Mouse (Mus musculus) CH12.LX (cell line): Measurements from ENCODE around the gene Sh3glb2. TPM values are rescaled to one million over a fixed set of nuclear protein-coding genes. Genes with fewer than 3 reads are reported as not detected.

ENCODE experiments used
- DNase-seq: peaks from one replicate; pipeline ENCODE4 v3.0.0-alpha.2; 2013; ENCODE audit errors: extremely low read depth
- H3K27ac ChIP-seq: 2 replicates; pipeline ENCODE4 v1.5.1; 2012; ENCODE audit warnings: low read depth, mild to moderate bottlenecking, control low read depth, moderate library complexity; ENCODE audit not compliant: insufficient read depth
- H3K27me3 ChIP-seq: replicated peaks from 2 replicates; pipeline ENCODE3; 2012; ENCODE audit warnings: inconsistent platforms
- H3K36me3 ChIP-seq, 2 experiments: replicated peaks in 1 of 2; 2 replicates each; pipeline versions ENCODE3 to v1.6.1; 2012; ENCODE audit warnings: inconsistent platforms in 1 of 2, low read length in 1 of 2, mild to moderate bottlenecking in 1 of 2, mixed read lengths in 1 of 2, moderate library complexity in 1 of 2; ENCODE audit not compliant: control insufficient read depth in 1 of 2, insufficient read depth in 1 of 2
- H3K4me1 ChIP-seq, 2 experiments: 2 replicates each; pipeline ENCODE4 v1.6.1; 2012; ENCODE audit warnings: inconsistent platforms in 1 of 2, moderate library complexity in 1 of 2; ENCODE audit not compliant: insufficient read depth in 2 of 2, control insufficient read depth in 1 of 2
- H3K4me2 ChIP-seq: 2 replicates; pipeline ENCODE4 v1.6.1; 2012; ENCODE audit warnings: low read depth, mild to moderate bottlenecking, control low read depth; ENCODE audit not compliant: poor library complexity, insufficient read depth, severe bottlenecking
- H3K4me3 ChIP-seq, 3 experiments: fragments of 150-350 bp in 1 of 3; sonication (generic) in 1 of 3; replicated peaks in 1 of 3; 2 replicates each; pipeline versions ENCODE3 to v1.5.1; 2011 to 2012; ENCODE audit warnings: low read depth in 2 of 3, low read length in 2 of 3, mild to moderate bottlenecking in 2 of 3, moderate library complexity in 2 of 3, control low read depth in 1 of 3, improper control_type of control experiment in 1 of 3, inconsistent platforms in 1 of 3, mixed read lengths in 1 of 3; ENCODE audit not compliant: poor library complexity in 1 of 3
- H3K79me2 ChIP-seq: replicated peaks from 2 replicates; pipeline ENCODE4 v1.6.1; 2012; ENCODE audit warnings: mild to moderate bottlenecking, moderate library complexity; ENCODE audit not compliant: control insufficient read depth, poor library complexity, insufficient read depth, severe bottlenecking; ENCODE audit errors: extremely low read depth
- H3K9ac ChIP-seq: 2 replicates; pipeline ENCODE4 v1.6.1; 2012; ENCODE audit warnings: low read depth, mild to moderate bottlenecking, control low read depth, moderate library complexity; ENCODE audit not compliant: insufficient read depth
- H3K9me3 ChIP-seq: replicated peaks from 2 replicates; pipeline ENCODE3; 2012; ENCODE audit warnings: low read length, inconsistent platforms, mixed read lengths
- BHLHE40 ChIP-seq: IDR thresholded peaks from 2 replicates; pipeline ENCODE4 v1.6.1; 2011; ENCODE audit warnings: mild to moderate bottlenecking, low read depth, low read length, improper control_type of control experiment
- CHD1 ChIP-seq: IDR thresholded peaks from 2 replicates; pipeline ENCODE4 v1.6.1; 2012; ENCODE audit warnings: low read depth, low read length, improper control_type of control experiment, inconsistent platforms
- CHD2 ChIP-seq: IDR thresholded peaks from 2 replicates; pipeline ENCODE4 v1.6.1; 2011; ENCODE audit warnings: low read length, improper control_type of control experiment
- CTCF ChIP-seq, 2 experiments: IDR thresholded peaks in 1 of 2; conservative IDR thresholded peaks in 1 of 2; 2 replicates each; pipeline ENCODE4 v1.5.1; 2011 to 2012; ENCODE audit warnings: low read depth in 2 of 2, low read length in 2 of 2, improper control_type of control experiment in 1 of 2, inconsistent platforms in 1 of 2, mild to moderate bottlenecking in 1 of 2, moderate library complexity in 1 of 2
- E2F4 ChIP-seq: IDR thresholded peaks from 2 replicates; pipeline ENCODE4 v1.6.1; 2011; ENCODE audit warnings: low read depth, low read length, improper control_type of control experiment; ENCODE audit not compliant: insufficient replicate concordance
- ELF1 ChIP-seq: IDR thresholded peaks from 2 replicates; pipeline ENCODE4 v1.6.1; 2014; ENCODE audit warnings: low read depth, mild to moderate bottlenecking, inconsistent platforms, low read length, improper control_type of control experiment
- ETS1 ChIP-seq: conservative IDR thresholded peaks from 2 replicates; pipeline ENCODE4 v1.6.1; 2012; ENCODE audit warnings: low read depth, mild to moderate bottlenecking, inconsistent platforms, low read length, improper control_type of control experiment, moderate library complexity
- JUND ChIP-seq: conservative IDR thresholded peaks from 2 replicates; pipeline ENCODE4 v1.6.1; 2011; ENCODE audit warnings: low read depth, low read length, improper control_type of control experiment
- KAT2A ChIP-seq: IDR thresholded peaks from 2 replicates; pipeline ENCODE4 v1.6.1; 2012; ENCODE audit warnings: low read length, improper control_type of control experiment, inconsistent platforms; ENCODE audit not compliant: insufficient replicate concordance
- MAZ ChIP-seq: IDR thresholded peaks from 2 replicates; pipeline ENCODE4 v1.6.1; 2012; ENCODE audit warnings: low read depth, mild to moderate bottlenecking, inconsistent platforms, low read length, improper control_type of control experiment, moderate library complexity
- MYC ChIP-seq: IDR thresholded peaks from 2 replicates; pipeline ENCODE4 v1.6.1; 2011; ENCODE audit warnings: low read depth, mild to moderate bottlenecking, improper control_type of control experiment, low read length
- NRF1 ChIP-seq: IDR thresholded peaks from 2 replicates; pipeline ENCODE4 v1.6.1; 2014; ENCODE audit warnings: low read depth, mild to moderate bottlenecking, inconsistent platforms, low read length, improper control_type of control experiment, moderate library complexity
- RAD21 ChIP-seq: IDR thresholded peaks from 2 replicates; pipeline ENCODE4 v1.6.1; 2011; ENCODE audit warnings: low read depth, mild to moderate bottlenecking, low read length, improper control_type of control experiment, moderate library complexity
- SMC3 ChIP-seq: IDR thresholded peaks from 2 replicates; pipeline ENCODE4 v1.6.1; 2011; ENCODE audit warnings: low read depth, low read length, improper control_type of control experiment
- TBP ChIP-seq: conservative IDR thresholded peaks from 2 replicates; pipeline ENCODE4 v1.6.1; 2011; ENCODE audit warnings: low read depth, low read length, improper control_type of control experiment
- TCF12 ChIP-seq: IDR thresholded peaks from 2 replicates; pipeline ENCODE4 v1.6.1; 2014; ENCODE audit warnings: low read depth, mild to moderate bottlenecking, inconsistent platforms, low read length, improper control_type of control experiment
- USF2 ChIP-seq: conservative IDR thresholded peaks from 2 replicates; pipeline ENCODE4 v1.6.1; 2011; ENCODE audit warnings: low read depth, low read length, improper control_type of control experiment
- ZC3H11A ChIP-seq: IDR thresholded peaks from 2 replicates; pipeline ENCODE4 v1.6.1; 2012; ENCODE audit warnings: low read depth, mild to moderate bottlenecking, inconsistent platforms, low read length, improper control_type of control experiment
- ZKSCAN1 ChIP-seq: IDR thresholded peaks from 2 replicates; pipeline ENCODE4 v1.6.1; 2012; ENCODE audit warnings: low read depth, inconsistent platforms, low read length, improper control_type of control experiment, borderline replicate concordance
- ZMIZ1 ChIP-seq: IDR thresholded peaks from 2 replicates; pipeline ENCODE4 v1.6.1; 2012; ENCODE audit warnings: low read depth, mild to moderate bottlenecking, inconsistent platforms, low read length, improper control_type of control experiment
- ZNF384 ChIP-seq: IDR thresholded peaks from 2 replicates; pipeline ENCODE4 v1.6.1; 2012; ENCODE audit warnings: low read depth, low read length, improper control_type of control experiment, inconsistent platforms
- dilution Hi-C: fragments of 300-500 bp; cut with MboI; formaldehyde crosslinking; loops from 2 replicates; pipeline ENCODE4 v1.14.3; 2020; ENCODE audit warnings: low sequenced_read_pairs; ENCODE audit not compliant: extremely low pct_unique_long_range_greater_than_20kb, extremely low pct_ligation_motif_present
- in situ Hi-C: fragments of 300-500 bp; cut with MboI; formaldehyde crosslinking; loops from 3 replicates; pipeline ENCODE4 v1.14.3; 2019; ENCODE audit warnings: low sequenced_read_pairs, low pct_ligation_motif_present, low pct_unique_long_range_greater_than_20kb, mixed read lengths
- polyA plus RNA-seq: library from polyadenylated mRNA; unstranded; fragments of >175 nt; gene quantifications from 2 replicates; pipeline ENCODE4 v1.2.1, GENCODE M21; 2012; ENCODE audit warnings: low read depth; ENCODE audit not compliant: insufficient read length
- total RNA-seq, 2 experiments: library from RNA; depleted of rRNA; stranded (reverse); fragments of 300-350 nt in 1 of 2; fragments of >200 nt in 1 of 2; gene quantifications; 2 replicates each; pipeline ENCODE4 v1.2.3; 2012 to 2014

The Sh3glb2 gene
- total and polyA plus RNA-seq, 3 experiments, result 27.2 to 47.8 (median 38.9) TPM

GRCm38 (mm10) chr2:30356906-30357305, 2.2 kb downstream of the Sh3glb2 start:
- TF ChIP-seq MYC (no peak), ZKSCAN1 (no peak), MAZ (no peak)
- TF ChIP-seq, all 38 proteins: peak for 0
- Histone ChIP-seq H3K9ac (no peak overlapping the region), H3K4me3 (no peak overlapping the region), H3K9me3 (no peaks in the 10 kb centered on the region), H3K79me2 (no peaks in the 10 kb centered on the region), H3K36me3 (peaks cover 15 to 48% of the 10 kb centered on the region in 2 experiments), H3K27me3 (no peaks in the 10 kb centered on the region), H3K27ac (no peak overlapping the region), H3K4me1 (peaks cover 10 to 21% of the 10 kb centered on the region in 2 experiments), H3K4me2 (no peak overlapping the region)
- dilution Hi-C loops, result no loop called here
- no peak for DNase-seq
- in situ Hi-C loops, result no loop called here

DNA sequence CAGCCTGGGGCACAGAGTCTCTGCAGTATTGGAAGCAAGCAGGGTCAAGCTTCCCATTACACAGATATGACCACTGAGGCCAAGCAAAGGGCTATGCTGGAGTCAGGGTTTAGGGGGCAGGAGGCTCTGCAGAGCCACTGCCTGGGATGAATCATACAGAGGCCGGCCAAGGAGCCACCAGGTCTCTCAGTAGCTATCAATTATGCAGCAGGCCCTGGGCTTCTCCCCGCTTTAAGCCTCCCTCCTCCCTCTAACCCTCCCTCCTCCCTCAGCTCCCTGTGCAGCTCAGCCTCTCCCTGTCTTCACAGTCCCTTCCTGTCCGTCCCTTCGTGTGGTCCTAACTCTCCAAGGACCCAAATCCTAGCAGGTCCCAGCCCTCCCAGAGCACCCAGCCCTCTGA, 2.9 kb downstream of the Sh3glb2 start:
- H3K4me2 ChIP-seq, result no peak overlapping the region
- no peak overlapping the region for H3K4me3 ChIP-seq
- peaks cover 10 to 21% of the 10 kb centered on the region in 2 experiments for H3K4me1 ChIP-seq
- dilution Hi-C loops (no loop called here), in situ Hi-C loops (no loop called here)
- no peaks in the 10 kb centered on the region for H3K79me2 ChIP-seq
- DNase-seq, result no peak
- H3K9ac ChIP-seq, result no peak overlapping the region
- H3K27me3 ChIP-seq, result no peaks in the 10 kb centered on the region
- no peaks in the 10 kb centered on the region for H3K9me3 ChIP-seq
- H3K27ac ChIP-seq, result no peak overlapping the region
- peaks cover 15 to 49% of the 10 kb centered on the region in 2 experiments for H3K36me3 ChIP-seq
- TF ChIP-seq CHD1, result no peak
- no peak for TF ChIP-seq ZMIZ1
- no peak for TF ChIP-seq USF2
- TF ChIP-seq NRF1, result no peak
- TF ChIP-seq ZKSCAN1, result no peak
- no peak for TF ChIP-seq BHLHE40
- no peak for TF ChIP-seq RAD21
- no peak for TF ChIP-seq ZNF384
- no peak for TF ChIP-seq TBP
- TF ChIP-seq ZC3H11A, result no peak

GRCm38 (mm10) chr2:30355861-30356260, 3.3 kb downstream of the Sh3glb2 start:
- Histone ChIP-seq H3K9ac (no peak overlapping the region), H3K4me2 (no peak overlapping the region)
- TF ChIP-seq E2F4 (no peak), MAZ (no peak), SMC3 (no peak), KAT2A (no peak), JUND (no peak), TCF12 (no peak), CTCF (conservative IDR thresholded peaks at IDR 0.05 in 1 of 2, IDR thresholded peaks at IDR 0.05 in 1 of 2; ENCODE audit: low read depth in 2 of 2, low read length in 2 of 2) (no peak), ETS1 (no peak), ELF1 (no peak), ZMIZ1 (no peak), CHD2 (no peak)
- TF ChIP-seq, all 38 proteins: peak for 0
- Histone ChIP-seq H3K27ac (no peak overlapping the region), H3K79me2 (no peaks in the 10 kb centered on the region), H3K9me3 (no peaks in the 10 kb centered on the region), H3K4me3 (no peak overlapping the region), H3K27me3 (no peaks in the 10 kb centered on the region), H3K36me3 (peaks cover 15 to 53% of the 10 kb centered on the region in 2 experiments), H3K4me1 (peaks cover 10 to 21% of the 10 kb centered on the region in 2 experiments)
- DNase-seq, result no peak
- dilution Hi-C loops, result no loop called here
- in situ Hi-C loops, result no loop called here
